Mouse (Mus musculus) limb, embryonic 14.5 days (tissue): ENCODE measurements around the gene Bank1. TPM values are rescaled to one million over a fixed set of nuclear protein-coding genes. Genes with fewer than 3 reads are reported as not detected.

Experiments used
- ATAC-seq: fragments of 200-750 bp; cut with Nextera tagmentation; 2 replicates; pipeline ENCODE4 v1.8.0; 2017; ENCODE audit warnings: low read depth, moderate number of reproducible peaks, moderate TSS enrichment; ENCODE audit not compliant: low FRiP score
- DNase-seq: peaks from one replicate; pipeline ENCODE4 v3.0.0-alpha.2; 2015; ENCODE audit warnings: low spot score
- H3K27ac ChIP-seq: fragments of 300-500 bp; sonication (generic); replicated peaks from 2 replicates; pipeline ENCODE4 v1.5.1; 2014; ENCODE audit warnings: low read depth, mild to moderate bottlenecking, low read length, moderate library complexity, mixed read lengths
- H3K27me3 ChIP-seq: fragments of 300-500 bp; sonication (generic); 2 replicates; pipeline ENCODE4 v1.6.1; 2014; ENCODE audit warnings: low read length, mixed read lengths; ENCODE audit not compliant: control insufficient read depth, insufficient read depth
- H3K36me3 ChIP-seq: fragments of 300-500 bp; sonication (generic); 2 replicates; pipeline ENCODE4 v1.6.1; 2014; ENCODE audit warnings: mild to moderate bottlenecking, low read length, moderate library complexity, mixed read lengths; ENCODE audit not compliant: control insufficient read depth, insufficient read depth
- H3K4me1 ChIP-seq: fragments of 300-500 bp; sonication (generic); 2 replicates; pipeline ENCODE4 v1.6.1; 2014; ENCODE audit warnings: antibody characterized with exemption, low read length, mixed read lengths; ENCODE audit not compliant: control insufficient read depth, insufficient read depth
- H3K4me2 ChIP-seq: fragments of 300-500 bp; sonication (generic); replicated peaks from 2 replicates; pipeline ENCODE4 v1.6.1; 2014; ENCODE audit warnings: low read depth, mild to moderate bottlenecking, low read length, moderate library complexity; ENCODE audit not compliant: severe bottlenecking
- H3K4me3 ChIP-seq: fragments of 300-500 bp; sonication (generic); replicated peaks from 2 replicates; pipeline ENCODE4 v1.5.1; 2014; ENCODE audit warnings: low read length
- H3K9ac ChIP-seq: fragments of 300-500 bp; sonication (generic); 2 replicates; pipeline ENCODE4 v1.6.1; 2014; ENCODE audit warnings: mild to moderate bottlenecking, low read depth, low read length, moderate library complexity; ENCODE audit not compliant: severe bottlenecking
- H3K9me3 ChIP-seq: fragments of 300-500 bp; sonication (generic); 2 replicates; pipeline ENCODE4 v1.6.1; 2016; ENCODE audit warnings: low read length; ENCODE audit not compliant: control insufficient read depth
- POLR2A ChIP-seq: fragments of 200-500 bp; IDR thresholded peaks from 2 replicates; pipeline ENCODE4 v1.8.0; 2012; ENCODE audit warnings: inconsistent platforms, mild to moderate bottlenecking, moderate library complexity, borderline replicate concordance; ENCODE audit not compliant: insufficient read depth, insufficient read length; ENCODE audit errors: extremely low read depth
- WGBS: fragments of 180-500 bp; shearing (Covaris S2); extraction: QIAGEN DNeasy Blood & Tissue Kit; methylation state at CpG from one replicate; pipeline ENCODE4 v1.1.7; 2014; 5-methylcytosine and 5-hydroxymethylcytosine counted together
- polyA plus RNA-seq, 2 experiments: library from polyadenylated mRNA; depleted of rRNA in 1 of 2; stranded (reverse) in 1 of 2; unstranded in 1 of 2; fragments of >200 nt; fragmentation: Nextera tagmentation in 1 of 2; extraction: Ambion mirVana in 1 of 2; gene quantifications; 2 replicates each; pipeline versions ENCODE4 v1.2.1 to v1.2.3; 2012 to 2014

Gene Bank1
- polyA plus RNA-seq, 2 experiments = 0.36 to 0.61 TPM

GRCm38 (mm10) chr3:136165167-136166032 is 160.5 kb downstream of the Bank1 start:
- WGBS = 85% methylated on average over 7 of the region's 7 CpGs
- Histone ChIP-seq H3K4me3 (no peak overlapping the region), H3K4me2 (no peak overlapping the region), H3K9me3 (no peaks in the 10 kb centered on the region), H3K4me1 (no peaks in the 10 kb centered on the region), H3K9ac (no peak overlapping the region), H3K36me3 (no peaks in the 10 kb centered on the region), H3K27ac (no peak overlapping the region), H3K27me3 (no peaks in the 10 kb centered on the region)
- ATAC-seq = no peak
- TF ChIP-seq POLR2A = no peak
- no peak for DNase-seq

- 61% methylated on average over 2 of the region's 2 CpGs for WGBS
Observed at GRCm38 (mm10) chr3:136158059-136158458, 167.8 kb downstream of the Bank1 start.

GRCm38 (mm10) chr3:136155555-136155954 is 170.3 kb downstream of the Bank1 start:
- no peaks in the 10 kb centered on the region for H3K4me1 ChIP-seq
- WGBS = 53% methylated on average over 1 of the region's 1 CpGs
- no peaks in the 10 kb centered on the region for H3K36me3 ChIP-seq
- ATAC-seq (no peak), DNase-seq (no peak)
- H3K9me3 ChIP-seq = no peaks in the 10 kb centered on the region
- H3K9ac ChIP-seq = no peak overlapping the region
- TF ChIP-seq POLR2A = no peak
- no peak overlapping the region for H3K27ac ChIP-seq
- no peak overlapping the region for H3K4me3 ChIP-seq
- no peak overlapping the region for H3K4me2 ChIP-seq
- H3K27me3 ChIP-seq = no peaks in the 10 kb centered on the region

More at GRCm38 (mm10) chr3:136158059-136158458, 167.8 kb downstream of the Bank1 start:
- Histone ChIP-seq H3K9me3 (no peaks in the 10 kb centered on the region), H3K27me3 (no peaks in the 10 kb centered on the region), H3K36me3 (no peaks in the 10 kb centered on the region), H3K27ac (no peak overlapping the region), H3K4me1 (no peaks in the 10 kb centered on the region), H3K4me2 (no peak overlapping the region), H3K9ac (no peak overlapping the region), H3K4me3 (no peak overlapping the region)
- ATAC-seq = no peak
- no peak for DNase-seq
- no peak for TF ChIP-seq POLR2A

- no peak overlapping the region for H3K4me3 ChIP-seq
- H3K4me1 ChIP-seq = no peaks in the 10 kb centered on the region
- no peak overlapping the region for H3K9ac ChIP-seq
- ATAC-seq (no peak), DNase-seq (no peak)
- no peak overlapping the region for H3K27ac ChIP-seq
- no peak overlapping the region for H3K4me2 ChIP-seq
- H3K9me3 ChIP-seq = no peaks in the 10 kb centered on the region
- H3K27me3 ChIP-seq = no peaks in the 10 kb centered on the region
- 76% methylated on average over 3 of the region's 3 CpGs for WGBS
- H3K36me3 ChIP-seq = no peaks in the 10 kb centered on the region
- TF ChIP-seq POLR2A = no peak
Observed at GRCm38 (mm10) chr3:136150886-136151285, 175.0 kb downstream of the Bank1 start.

GRCm38 (mm10) chr3:136147166-136147565 is 178.7 kb downstream of the Bank1 start:
- WGBS = 78% methylated on average over 2 of the region's 2 CpGs
- no peak for TF ChIP-seq POLR2A
- H3K27ac ChIP-seq = no peak overlapping the region
- ATAC-seq = no peak
- H3K4me2 ChIP-seq = no peak overlapping the region
- no peak overlapping the region for H3K9ac ChIP-seq
- no peaks in the 10 kb centered on the region for H3K4me1 ChIP-seq
- H3K9me3 ChIP-seq = no peaks in the 10 kb centered on the region
- H3K36me3 ChIP-seq = no peaks in the 10 kb centered on the region
- DNase-seq = no peak
- H3K4me3 ChIP-seq = no peak overlapping the region
- no peaks in the 10 kb centered on the region for H3K27me3 ChIP-seq
